Mouse (Mus musculus): ENCODE results near the gene Creg2.
"Not testable (repeated sequence)": the region's sequence is repeated elsewhere in the genome, so short reads cannot be mapped to it uniquely, and the experiment has no call there.

The Creg2 gene

GRCm38 (mm10) chr1:39651241-39651548 is at the start of gene Creg2:
Gene Creg2 (minus strand): TSS chr1:39651474.
- DNase-seq, result no peak

- DNase-seq, result no peak
Observed at GRCm38 (mm10) chr1:39700599-39701273, 49.5 kb upstream of the Creg2 start.

GRCm38 (mm10) chr1:39698456-39698855 is 47.2 kb upstream of the Creg2 start:
- DNase-seq, result no peak

- DNase-seq, result no peak
Observed at GRCm38 (mm10) chr1:39695198-39695597, 43.9 kb upstream of the Creg2 start.

GRCm38 (mm10) chr1:39694756-39695155 is 43.5 kb upstream of the Creg2 start:
- no peak for DNase-seq

- no peak for DNase-seq
Observed at GRCm38 (mm10) chr1:39691974-39692373, 40.7 kb upstream of the Creg2 start.

GRCm38 (mm10) chr1:39691061-39691460 is 39.8 kb upstream of the Creg2 start:
- DNase-seq, result no peak

GRCm38 (mm10) chr1:39688573-39688972 is 37.3 kb upstream of the Creg2 start:
- DNase-seq, result no peak

GRCm38 (mm10) chr1:39687279-39687678 is 36.0 kb upstream of the Creg2 start:
- DNase-seq, result no peak

- DNase-seq, result peak; percentile 82
Observed at GRCm38 (mm10) chr1:39685841-39686240, 34.6 kb upstream of the Creg2 start.

- DNase-seq, result no peak
Observed at GRCm38 (mm10) chr1:39681638-39682037, 30.4 kb upstream of the Creg2 start.

- DNase-seq, result no peak
Observed at GRCm38 (mm10) chr1:39680546-39680945, 29.3 kb upstream of the Creg2 start.

GRCm38 (mm10) chr1:39678883-39679282 is 27.6 kb upstream of the Creg2 start:
- no peak for DNase-seq

- no peak for DNase-seq
Observed at GRCm38 (mm10) chr1:39676221-39676876, 25.1 kb upstream of the Creg2 start.

- DNase-seq, result no peak
Observed at GRCm38 (mm10) chr1:39672362-39673105, 21.3 kb upstream of the Creg2 start.

GRCm38 (mm10) chr1:39670211-39670935 is 19.1 kb upstream of the Creg2 start:
- no peak for DNase-seq

- DNase-seq, result no peak
Observed at GRCm38 (mm10) chr1:39666751-39667252, 15.5 kb upstream of the Creg2 start.

- DNase-seq, result no peak
Observed at GRCm38 (mm10) chr1:39664039-39664625, 12.9 kb upstream of the Creg2 start.

- DNase-seq, result no peak
Observed at GRCm38 (mm10) chr1:39663050-39663449, 11.8 kb upstream of the Creg2 start.

GRCm38 (mm10) chr1:39656976-39657529 is 5.8 kb upstream of the Creg2 start:
- DNase-seq, result no peak

GRCm38 (mm10) chr1:39654901-39655300 is 3.6 kb upstream of the Creg2 start:
- not testable (repeated sequence) for DNase-seq

GRCm38 (mm10) chr1:39653028-39653427 is 1.8 kb upstream of the Creg2 start:
- DNase-seq, result no peak

All from thymus, postnatal 25 days (tissue).